Mouse (Mus musculus): ENCODE results near the gene P4hb. TPM values are rescaled to one million over a fixed set of nuclear protein-coding genes. Genes with fewer than 3 reads are reported as not detected.

Gene P4hb
- polyA plus RNA-seq, 1 experiment, result 95.0 TPM

GRCm38 (mm10) chr11:120580871-120581331 lies 7.8 kb upstream of the P4hb start:
- H3K27ac ChIP-seq (replicated peaks; ENCODE audit: low read depth, low read length), result peak overlapping the region; percentile 93
- H3K4me1 ChIP-seq (ENCODE audit: control insufficient read depth, insufficient read depth, insufficient read length, low read length), result 0 out of 2 replicates have a peak, but pooled peaks cover 3% of the 10 kb centered on the region
- peak overlapping the region; percentile 97 for H3K4me3 ChIP-seq (ENCODE audit: insufficient read depth, low read depth, low read length)

- Histone ChIP-seq H3K27ac (replicated peaks; ENCODE audit: low read depth, low read length) (peak overlapping the region; percentile 93; the same call in 1 of the 2 replicates), H3K4me1 (ENCODE audit: control insufficient read depth, insufficient read depth, insufficient read length, low read length) (0 out of 2 replicates have a peak, but pooled peaks cover 3% of the 10 kb centered on the region), H3K4me3 (ENCODE audit: insufficient read depth, low read depth, low read length) (peak overlapping the region; percentile 97)
Measured at GRCm38 (mm10) chr11:120580190-120580589, 7.1 kb upstream of the P4hb start.

DNA sequence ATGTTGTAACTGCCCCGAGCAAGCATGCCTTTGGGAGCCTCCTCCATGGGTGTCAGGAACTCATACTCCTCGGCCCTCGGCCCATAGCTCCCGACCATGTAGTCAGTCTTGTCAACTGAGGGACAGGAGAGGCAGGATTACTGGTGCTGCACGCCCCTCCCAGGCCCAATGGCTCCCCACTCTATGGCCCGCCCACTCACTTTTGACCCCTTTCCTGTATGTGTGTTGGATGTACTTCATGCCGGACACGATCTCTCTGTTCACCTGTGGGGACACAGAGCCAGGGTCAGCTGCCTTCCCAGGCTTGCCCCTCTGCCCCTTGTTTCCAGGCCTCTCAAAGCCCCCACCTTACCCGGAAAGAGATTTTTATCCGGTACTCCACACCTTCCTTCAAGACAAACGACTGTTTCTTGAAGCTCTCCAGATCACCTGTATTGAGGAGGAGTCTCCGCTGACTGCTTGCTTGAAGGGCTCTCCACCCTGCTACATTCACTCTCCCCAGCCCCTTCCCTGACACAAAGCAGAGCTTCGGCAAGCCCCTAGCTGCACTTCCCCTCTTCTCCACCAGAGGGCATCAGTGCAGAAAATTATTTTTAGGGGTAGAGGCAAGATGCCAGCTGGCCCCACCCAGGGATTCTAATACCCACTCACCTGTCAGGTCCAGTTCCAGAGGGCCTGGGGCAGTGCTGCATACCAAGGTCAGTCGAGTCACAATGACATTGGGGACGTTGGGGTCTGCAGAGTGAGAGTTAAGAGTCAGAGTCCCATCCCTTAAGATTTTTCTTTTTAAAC lies 6.5 kb upstream of the P4hb start:
- 0 out of 2 replicates have a peak, but pooled peaks cover 3% of the 10 kb centered on the region for H3K4me1 ChIP-seq (ENCODE audit: control insufficient read depth, insufficient read depth, insufficient read length, low read length)
- H3K4me3 ChIP-seq (ENCODE audit: insufficient read depth, low read depth, low read length), result peak overlapping the region; percentile 97
- no peak overlapping the region for H3K27ac ChIP-seq (replicated peaks; ENCODE audit: low read depth, low read length)

- H3K27ac ChIP-seq (replicated peaks; ENCODE audit: low read depth, low read length), result no peak overlapping the region
- 0 out of 2 replicates have a peak, but pooled peaks cover 3% of the 10 kb centered on the region for H3K4me1 ChIP-seq (ENCODE audit: control insufficient read depth, insufficient read depth, insufficient read length, low read length)
Measured at GRCm38 (mm10) chr11:120578694-120579243, 5.7 kb upstream of the P4hb start.

GRCm38 (mm10) chr11:120578024-120578693 lies 5.1 kb upstream of the P4hb start:
- H3K27ac ChIP-seq (replicated peaks; ENCODE audit: low read depth, low read length), result no peak overlapping the region
- H3K4me3 ChIP-seq (ENCODE audit: insufficient read depth, low read depth, low read length), result no peak overlapping the region
- 0 out of 2 replicates have a peak, but pooled peaks cover 3% of the 10 kb centered on the region for H3K4me1 ChIP-seq (ENCODE audit: control insufficient read depth, insufficient read depth, insufficient read length, low read length)

More at GRCm38 (mm10) chr11:120578694-120579243, 5.7 kb upstream of the P4hb start:
- H3K4me3 ChIP-seq (ENCODE audit: insufficient read depth, low read depth, low read length), result no peak overlapping the region

- Histone ChIP-seq H3K4me1 (ENCODE audit: control insufficient read depth, insufficient read depth, insufficient read length, low read length) (0 out of 2 replicates have a peak, but pooled peaks cover 3% of the 10 kb centered on the region), H3K27ac (replicated peaks; ENCODE audit: low read depth, low read length) (no peak overlapping the region), H3K4me3 (ENCODE audit: insufficient read depth, low read depth, low read length) (no peak overlapping the region)
Measured at GRCm38 (mm10) chr11:120577211-120578023, 4.4 kb upstream of the P4hb start.

DNA sequence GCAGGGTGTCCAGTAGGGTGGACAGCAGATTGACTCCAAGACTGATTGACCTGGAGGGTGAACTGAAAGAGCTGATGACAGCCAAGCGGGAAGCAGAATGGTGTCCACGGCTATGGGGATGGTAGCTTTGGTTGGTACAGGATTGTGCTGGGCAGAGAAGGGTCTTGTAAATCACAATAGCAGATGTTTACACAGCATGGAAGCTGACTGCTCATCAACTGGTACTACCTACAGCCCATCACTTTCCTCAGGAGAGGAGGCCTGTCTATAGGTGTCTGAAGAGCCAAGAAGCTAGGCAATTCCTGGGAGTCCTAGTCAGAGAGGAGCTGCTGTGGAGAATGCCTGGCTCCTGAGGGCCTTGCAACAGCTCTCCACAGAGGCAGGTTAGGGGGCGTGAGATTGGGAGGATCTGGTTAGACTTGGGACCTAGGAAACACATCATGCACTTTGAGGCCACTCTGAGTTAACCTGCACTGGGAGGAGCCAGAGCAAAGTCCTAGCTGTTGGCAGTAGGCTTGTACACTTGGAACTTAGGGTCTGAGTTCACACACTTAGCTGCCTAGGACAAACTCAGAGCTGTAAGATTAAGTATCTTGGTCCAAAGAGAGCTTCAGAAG lies 3.4 kb upstream of the P4hb start:
- Histone ChIP-seq H3K27ac (replicated peaks; ENCODE audit: low read depth, low read length) (no peak overlapping the region), H3K4me1 (ENCODE audit: control insufficient read depth, insufficient read depth, insufficient read length, low read length) (0 out of 2 replicates have a peak, but pooled peaks cover 3% of the 10 kb centered on the region), H3K4me3 (ENCODE audit: insufficient read depth, low read depth, low read length) (no peak overlapping the region)

DNA sequence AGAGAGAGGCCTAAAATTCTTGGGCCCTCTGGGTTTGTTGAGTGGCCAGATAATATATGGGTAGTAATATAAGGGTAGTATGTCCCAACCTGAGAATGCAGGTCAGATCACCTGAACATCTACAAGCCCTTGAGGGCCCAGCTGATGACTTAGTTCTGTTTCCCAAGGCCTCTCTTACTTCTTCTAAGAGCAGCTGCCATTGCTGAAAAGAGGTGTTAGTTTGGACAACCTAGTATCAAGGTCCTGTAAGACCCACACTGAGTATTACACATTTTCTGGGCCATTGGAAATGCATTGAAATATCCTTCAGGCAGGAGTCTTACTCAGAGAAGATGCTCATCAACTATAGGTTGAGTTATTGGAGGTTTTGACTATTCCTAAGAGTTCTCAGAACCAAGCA lies 2.9 kb upstream of the P4hb start:
- H3K27ac ChIP-seq (replicated peaks; ENCODE audit: low read depth, low read length), result no peak overlapping the region
- 0 out of 2 replicates have a peak, but pooled peaks cover 3% of the 10 kb centered on the region for H3K4me1 ChIP-seq (ENCODE audit: control insufficient read depth, insufficient read depth, insufficient read length, low read length)
- H3K4me3 ChIP-seq (ENCODE audit: insufficient read depth, low read depth, low read length), result no peak overlapping the region

- no peak overlapping the region for H3K4me3 ChIP-seq (ENCODE audit: insufficient read depth, low read depth, low read length)
- H3K27ac ChIP-seq (replicated peaks; ENCODE audit: low read depth, low read length), result no peak overlapping the region
Measured at GRCm38 (mm10) chr11:120575046-120575445, 2.0 kb upstream of the P4hb start.

GRCm38 (mm10) chr11:120574278-120574600 lies 1.2 kb upstream of the P4hb start:
- Histone ChIP-seq H3K27ac (replicated peaks; ENCODE audit: low read depth, low read length) (no peak overlapping the region), H3K4me3 (ENCODE audit: insufficient read depth, low read depth, low read length) (0 out of 2 replicates have a peak overlapping the region, but pooled peaks have one; percentile 2)

More at GRCm38 (mm10) chr11:120575046-120575445, 2.0 kb upstream of the P4hb start:
- 0 out of 2 replicates have a peak, but pooled peaks cover under 1% of the 10 kb centered on the region for H3K4me1 ChIP-seq (ENCODE audit: control insufficient read depth, insufficient read depth, insufficient read length, low read length)

DNA sequence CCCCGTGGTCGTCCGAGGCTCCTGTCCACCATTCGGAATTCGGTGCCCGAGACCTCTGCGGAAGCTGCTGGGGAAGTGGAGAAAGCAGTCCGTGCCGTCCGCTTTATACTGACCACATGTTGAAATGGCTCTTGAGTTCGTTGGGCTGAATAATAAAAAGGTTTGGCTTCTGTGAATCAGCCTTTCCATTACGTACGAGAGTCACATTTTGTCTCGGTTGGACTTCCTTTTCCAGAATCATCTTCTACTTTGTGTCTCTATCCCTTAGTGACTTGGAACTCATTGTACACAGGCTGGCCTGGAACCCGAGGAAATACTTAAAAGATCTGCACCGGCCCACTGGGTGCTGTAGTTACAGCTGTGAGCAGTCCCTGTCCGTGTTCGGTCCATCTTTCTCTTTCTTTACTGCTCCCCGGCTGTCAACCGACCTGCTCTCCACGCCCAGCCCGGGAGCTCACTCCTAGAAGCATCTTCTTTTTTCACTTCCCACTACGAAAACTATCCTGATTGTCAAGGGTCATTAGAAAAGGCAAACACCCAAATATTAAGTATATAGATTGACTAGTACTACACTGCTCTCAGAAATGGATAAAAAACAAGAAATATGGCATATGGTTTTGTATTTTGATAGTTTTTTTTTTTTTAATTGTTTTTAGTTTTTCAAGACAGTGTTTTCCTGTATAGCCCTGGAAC lies 678 bp upstream of the P4hb start:
- H3K4me1 ChIP-seq (ENCODE audit: control insufficient read depth, insufficient read depth, insufficient read length, low read length), result no peaks in the 10 kb centered on the region
- H3K4me3 ChIP-seq (ENCODE audit: insufficient read depth, low read depth, low read length), result peak overlapping the region; percentile 77
- H3K27ac ChIP-seq (replicated peaks; ENCODE audit: low read depth, low read length), result peak overlapping the region; percentile 84

More at GRCm38 (mm10) chr11:120574278-120574600, 1.2 kb upstream of the P4hb start:
- no peaks in the 10 kb centered on the region for H3K4me1 ChIP-seq (ENCODE audit: control insufficient read depth, insufficient read depth, insufficient read length, low read length)

DNA sequence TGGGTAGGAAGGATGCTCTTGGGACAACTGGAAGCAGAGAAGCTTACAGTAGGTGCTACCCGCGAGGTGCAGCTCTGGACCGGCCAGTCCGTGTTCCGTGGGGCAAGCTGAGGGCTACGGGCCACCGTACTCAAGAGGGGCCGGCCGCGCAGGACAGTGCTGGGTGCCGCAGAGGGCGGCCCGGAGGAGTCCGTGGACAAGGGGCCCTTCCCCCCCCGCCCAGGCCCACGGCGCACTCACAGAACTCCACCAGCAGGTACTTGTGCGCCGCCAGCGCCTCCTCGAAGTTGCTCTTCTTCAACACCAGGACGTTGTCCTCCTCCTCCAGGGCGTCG lies 669 bp downstream of the P4hb start:
- Histone ChIP-seq H3K4me3 (ENCODE audit: insufficient read depth, low read depth, low read length) (peak overlapping the region; percentile 82), H3K27ac (replicated peaks; ENCODE audit: low read depth, low read length) (peak overlapping the region; percentile 46), H3K4me1 (ENCODE audit: control insufficient read depth, insufficient read depth, insufficient read length, low read length) (no peaks in the 10 kb centered on the region)

DNA sequence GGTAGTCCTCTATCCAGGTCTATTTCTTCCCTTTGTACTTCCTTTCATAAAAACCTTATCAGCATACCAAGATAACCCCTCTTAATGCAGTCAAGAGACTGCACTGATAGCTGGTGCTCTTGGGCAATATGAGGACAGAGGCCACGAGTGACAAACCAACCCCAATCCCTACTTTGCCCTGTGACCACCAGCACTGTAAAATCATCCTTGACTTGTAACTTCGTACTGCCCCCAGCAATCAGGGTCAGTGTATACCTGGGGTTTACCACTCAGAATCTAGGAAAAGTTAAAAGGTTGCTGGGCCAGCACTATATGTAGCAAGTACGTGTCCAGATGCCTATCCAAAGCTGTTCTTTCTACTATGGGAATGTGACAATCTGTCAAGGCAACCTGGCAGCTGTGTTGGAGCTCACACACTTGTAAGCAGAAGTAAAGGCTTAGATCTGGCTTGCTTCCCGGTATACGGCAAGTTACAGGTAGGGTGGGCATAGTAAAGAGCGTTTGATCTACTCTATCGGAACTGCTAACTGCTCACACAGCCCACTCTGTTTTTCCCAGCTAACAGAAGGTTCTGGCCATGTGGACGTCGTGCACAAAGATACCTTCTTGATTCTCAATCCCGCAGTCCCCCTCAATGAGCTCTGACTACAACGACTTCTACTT lies 1.2 kb downstream of the P4hb start:
- H3K27ac ChIP-seq (replicated peaks; ENCODE audit: low read depth, low read length), result no peak overlapping the region
- H3K4me3 ChIP-seq (ENCODE audit: insufficient read depth, low read depth, low read length), result peak overlapping the region; percentile 82
- H3K4me1 ChIP-seq (ENCODE audit: control insufficient read depth, insufficient read depth, insufficient read length, low read length), result no peaks in the 10 kb centered on the region

Data from brown adipose tissue, adult 24 weeks (tissue).